Mouse (Mus musculus): ENCODE results near the gene Map3k21. TPM values are rescaled to one million over a fixed set of nuclear protein-coding genes. Genes with fewer than 3 reads are reported as not detected.

The Map3k21 gene
- polyA plus RNA-seq, 1 experiment from 2014 or later, result 0.74 TPM

GRCm38 (mm10) chr8:125963807-125964211, 53.6 kb downstream of the Map3k21 start:
- Histone ChIP-seq H3K4me3 (ENCODE audit: low read depth, low read length) (no peak overlapping the region), H3K9ac (replicated peaks; ENCODE audit: low read depth) (no peak overlapping the region), H3K27ac (ENCODE audit: low read length) (no peak overlapping the region), H3K9me3 (ENCODE audit: low read length) (no peaks in the 10 kb centered on the region), H3K4me1 (ENCODE audit: insufficient read depth, low read depth, low read length) (no peaks in the 10 kb centered on the region), H3K27me3 (replicated peaks; ENCODE audit: insufficient read depth, low read length) (0 out of 2 replicates have a peak, but pooled peaks cover 3% of the 10 kb centered on the region), H3K36me3 (ENCODE audit: insufficient read depth, low read length) (no peaks in the 10 kb centered on the region), H3K4me2 (replicated peaks; ENCODE audit: low read depth, low read length) (peak overlapping the region; percentile 35; the same call in 1 of the 2 replicates)
- WGBS, result 6% methylated on average over 11 of the region's 11 CpGs
- no peak for TF ChIP-seq CTCF (IDR thresholded peaks at IDR 0.05)
- no peak for TF ChIP-seq EP300 (IDR thresholded peaks at IDR 0.05)
- DNase-seq (ENCODE audit: low spot score), result no peak
- ATAC-seq, result no peak

DNA sequence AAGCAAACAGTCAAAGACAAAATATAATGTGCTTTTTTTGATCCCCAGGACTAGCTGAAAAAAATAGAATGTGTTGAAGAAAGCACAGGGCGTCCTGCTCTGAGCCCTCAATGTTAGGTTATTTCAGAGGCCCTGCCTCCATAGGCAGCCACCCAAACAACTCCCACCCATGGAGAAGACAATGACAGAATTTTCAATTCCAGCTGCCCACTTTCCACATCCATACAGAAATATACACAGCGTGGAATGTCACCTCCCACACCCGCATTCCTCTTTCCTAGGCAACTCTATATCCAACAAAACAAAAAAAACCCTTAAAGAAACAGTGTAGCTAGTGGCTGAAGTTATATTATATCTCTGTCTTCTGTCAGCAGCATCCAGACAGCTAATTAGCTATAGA, 61.1 kb downstream of the Map3k21 start:
- Histone ChIP-seq H3K4me3 (ENCODE audit: low read depth, low read length) (no peak overlapping the region), H3K27ac (ENCODE audit: low read length) (no peak overlapping the region), H3K9me3 (ENCODE audit: low read length) (no peaks in the 10 kb centered on the region), H3K36me3 (ENCODE audit: insufficient read depth, low read length) (no peaks in the 10 kb centered on the region), H3K4me2 (replicated peaks; ENCODE audit: low read depth, low read length) (no peak overlapping the region), H3K27me3 (replicated peaks; ENCODE audit: insufficient read depth, low read length) (no peaks in the 10 kb centered on the region), H3K9ac (replicated peaks; ENCODE audit: low read depth) (no peak overlapping the region), H3K4me1 (ENCODE audit: insufficient read depth, low read depth, low read length) (no peaks in the 10 kb centered on the region)
- DNase-seq (ENCODE audit: low spot score) (peak; percentile 54), ATAC-seq (peak; percentile 64)
- TF ChIP-seq EP300 (IDR thresholded peaks at IDR 0.05), result peak; percentile 20; the same call in 1 of the 2 replicates
- TF ChIP-seq CTCF (IDR thresholded peaks at IDR 0.05), result no peak
- WGBS, result 28% methylated on average over 3 of the region's 3 CpGs

DNA sequence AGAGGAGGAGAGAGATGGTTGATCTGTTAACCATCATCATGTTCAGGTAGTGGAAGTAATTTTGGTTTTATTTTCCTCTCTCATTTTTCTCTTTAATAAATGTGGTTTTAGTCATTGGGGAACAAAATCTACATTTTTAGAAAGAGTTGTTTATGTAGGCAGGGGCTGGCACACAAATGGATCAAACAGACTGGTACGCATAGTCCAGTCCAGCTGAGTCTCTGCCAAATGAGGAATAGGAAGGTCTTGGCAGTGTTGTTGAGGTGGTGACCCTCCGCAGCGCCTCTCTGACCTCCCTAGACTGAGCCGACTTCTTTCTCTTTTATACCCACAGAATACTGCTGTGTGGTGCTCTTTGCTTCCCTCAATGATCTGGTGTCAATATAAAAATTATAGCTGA, 65.7 kb downstream of the Map3k21 start:
- Histone ChIP-seq H3K36me3 (ENCODE audit: insufficient read depth, low read length) (no peaks in the 10 kb centered on the region), H3K4me3 (ENCODE audit: low read depth, low read length) (no peak overlapping the region), H3K4me2 (replicated peaks; ENCODE audit: low read depth, low read length) (no peak overlapping the region), H3K27me3 (replicated peaks; ENCODE audit: insufficient read depth, low read length) (no peaks in the 10 kb centered on the region), H3K4me1 (ENCODE audit: insufficient read depth, low read depth, low read length) (no peaks in the 10 kb centered on the region), H3K27ac (ENCODE audit: low read length) (no peak overlapping the region), H3K9ac (replicated peaks; ENCODE audit: low read depth) (no peak overlapping the region), H3K9me3 (ENCODE audit: low read length) (no peaks in the 10 kb centered on the region)
- ATAC-seq (no peak), DNase-seq (ENCODE audit: low spot score) (no peak)
- WGBS, result 76% methylated on average over 4 of the region's 4 CpGs
- TF ChIP-seq CTCF (IDR thresholded peaks at IDR 0.05) (no peak), EP300 (IDR thresholded peaks at IDR 0.05) (no peak)

DNA sequence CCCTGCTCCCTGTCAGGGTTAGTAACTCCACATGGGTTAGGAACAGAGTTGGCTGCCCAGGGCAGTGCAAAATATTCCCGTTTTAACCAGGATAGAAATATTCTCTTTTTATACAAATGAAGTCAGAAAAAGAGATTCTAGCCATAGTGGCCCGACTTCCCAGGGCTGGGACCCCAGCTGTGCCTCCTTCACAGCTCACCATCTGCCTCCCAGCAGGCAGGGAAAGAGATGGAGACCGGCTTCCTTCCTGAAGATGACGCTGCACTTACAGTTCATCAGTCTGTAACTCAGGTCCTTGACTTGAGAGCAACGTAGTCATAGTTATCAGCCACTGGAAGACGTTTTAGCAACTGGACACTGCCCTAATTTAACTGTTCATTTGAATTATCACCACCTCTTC, 70.6 kb downstream of the Map3k21 start:
- no peaks in the 10 kb centered on the region for H3K9me3 ChIP-seq (ENCODE audit: low read length)
- no peak overlapping the region for H3K4me3 ChIP-seq (ENCODE audit: low read depth, low read length)
- WGBS, result 16% methylated on average over 6 of the region's 6 CpGs
- ATAC-seq, result no peak
- TF ChIP-seq EP300 (IDR thresholded peaks at IDR 0.05) (no peak), CTCF (IDR thresholded peaks at IDR 0.05) (no peak)
- no peaks in the 10 kb centered on the region for H3K27me3 ChIP-seq (replicated peaks; ENCODE audit: insufficient read depth, low read length)
- H3K4me1 ChIP-seq (ENCODE audit: insufficient read depth, low read depth, low read length), result no peaks in the 10 kb centered on the region
- H3K4me2 ChIP-seq (replicated peaks; ENCODE audit: low read depth, low read length), result no peak overlapping the region
- no peak overlapping the region for H3K9ac ChIP-seq (replicated peaks; ENCODE audit: low read depth)
- no peaks in the 10 kb centered on the region for H3K36me3 ChIP-seq (ENCODE audit: insufficient read depth, low read length)
- no peak for DNase-seq (ENCODE audit: low spot score)
- H3K27ac ChIP-seq (ENCODE audit: low read length), result no peak overlapping the region

DNA sequence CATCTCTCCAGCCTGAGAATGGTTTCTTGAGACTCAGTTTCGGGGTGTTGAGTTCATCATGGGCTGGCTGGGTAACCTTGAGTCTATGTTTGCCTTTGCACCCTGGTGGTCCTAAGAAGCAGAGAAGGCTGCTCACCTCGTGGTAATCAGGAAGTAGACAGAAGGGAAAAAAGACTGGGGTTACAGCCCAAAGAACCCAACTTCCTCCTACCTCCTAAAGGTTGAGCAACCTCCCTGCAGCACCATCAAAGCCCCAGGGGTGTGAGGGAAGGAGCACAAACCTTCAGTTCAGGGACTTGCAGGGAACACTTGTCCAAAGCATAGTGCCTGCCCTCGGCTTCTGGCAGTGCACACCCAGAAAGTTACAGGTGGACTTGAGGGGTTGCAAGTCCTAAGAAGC, 73.3 kb downstream of the Map3k21 start:
- ATAC-seq, result no peak
- H3K9ac ChIP-seq (replicated peaks; ENCODE audit: low read depth), result no peak overlapping the region
- TF ChIP-seq EP300 (IDR thresholded peaks at IDR 0.05) (no peak), CTCF (IDR thresholded peaks at IDR 0.05) (no peak)
- DNase-seq (ENCODE audit: low spot score), result no peak
- H3K27me3 ChIP-seq (replicated peaks; ENCODE audit: insufficient read depth, low read length), result no peaks in the 10 kb centered on the region
- 67% methylated on average over 3 of the region's 3 CpGs for WGBS
- H3K4me2 ChIP-seq (replicated peaks; ENCODE audit: low read depth, low read length), result no peak overlapping the region
- H3K36me3 ChIP-seq (ENCODE audit: insufficient read depth, low read length), result no peaks in the 10 kb centered on the region
- H3K9me3 ChIP-seq (ENCODE audit: low read length), result no peaks in the 10 kb centered on the region
- no peaks in the 10 kb centered on the region for H3K4me1 ChIP-seq (ENCODE audit: insufficient read depth, low read depth, low read length)
- no peak overlapping the region for H3K27ac ChIP-seq (ENCODE audit: low read length)
- H3K4me3 ChIP-seq (ENCODE audit: low read depth, low read length), result no peak overlapping the region

DNA sequence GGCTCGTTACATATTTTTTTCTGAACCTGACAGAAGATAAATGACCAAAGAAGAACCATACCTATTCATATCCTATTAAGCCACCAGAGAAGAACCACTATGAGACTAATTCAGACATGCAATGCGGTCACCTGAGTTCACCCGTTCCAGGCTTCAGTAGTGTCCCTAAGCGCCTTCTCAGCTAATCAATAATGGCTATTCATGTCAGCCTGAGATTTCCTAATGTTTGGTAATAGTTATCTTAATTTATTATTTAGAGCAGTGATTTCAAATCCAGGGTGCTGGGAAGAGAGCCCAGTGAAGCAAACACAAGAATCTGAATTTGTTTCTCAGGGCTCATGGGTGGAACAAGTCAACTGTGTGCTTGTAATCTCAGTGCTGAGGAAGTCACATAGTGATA, 73.9 kb downstream of the Map3k21 start:
- TF ChIP-seq EP300 (IDR thresholded peaks at IDR 0.05) (no peak), CTCF (IDR thresholded peaks at IDR 0.05) (no peak)
- Histone ChIP-seq H3K4me2 (replicated peaks; ENCODE audit: low read depth, low read length) (no peak overlapping the region), H3K4me1 (ENCODE audit: insufficient read depth, low read depth, low read length) (no peaks in the 10 kb centered on the region), H3K27ac (ENCODE audit: low read length) (no peak overlapping the region), H3K9ac (replicated peaks; ENCODE audit: low read depth) (no peak overlapping the region), H3K9me3 (ENCODE audit: low read length) (no peaks in the 10 kb centered on the region), H3K36me3 (ENCODE audit: insufficient read depth, low read length) (no peaks in the 10 kb centered on the region), H3K4me3 (ENCODE audit: low read depth, low read length) (no peak overlapping the region), H3K27me3 (replicated peaks; ENCODE audit: insufficient read depth, low read length) (no peaks in the 10 kb centered on the region)
- DNase-seq (ENCODE audit: low spot score) (no peak), ATAC-seq (no peak)
- WGBS, result 82% methylated on average over 4 of the region's 4 CpGs

- H3K9me3 ChIP-seq (ENCODE audit: low read length), result no peaks in the 10 kb centered on the region
- H3K4me2 ChIP-seq (replicated peaks; ENCODE audit: low read depth, low read length), result no peak overlapping the region
- no peak overlapping the region for H3K9ac ChIP-seq (replicated peaks; ENCODE audit: low read depth)
- no peaks in the 10 kb centered on the region for H3K36me3 ChIP-seq (ENCODE audit: insufficient read depth, low read length)
- no peak for TF ChIP-seq CTCF (IDR thresholded peaks at IDR 0.05)
- no peak for TF ChIP-seq EP300 (IDR thresholded peaks at IDR 0.05)
- no peak overlapping the region for H3K27ac ChIP-seq (ENCODE audit: low read length)
- H3K27me3 ChIP-seq (replicated peaks; ENCODE audit: insufficient read depth, low read length), result no peaks in the 10 kb centered on the region
- no peak overlapping the region for H3K4me3 ChIP-seq (ENCODE audit: low read depth, low read length)
- DNase-seq (ENCODE audit: low spot score) (no peak), ATAC-seq (no peak)
- 96% methylated on average over 2 of the region's 2 CpGs for WGBS
- no peaks in the 10 kb centered on the region for H3K4me1 ChIP-seq (ENCODE audit: insufficient read depth, low read depth, low read length)
These were observed 75.1 kb downstream of the Map3k21 start for GRCm38 (mm10) chr8:125985364-125985763.

Data from lung, postnatal 0 days (tissue).